9 mouse cellular contexts compared by ENCODE assay signal in genomic region chr2:173702096-173702866, GRCm38 (mm10). TPM values are rescaled to one million over a fixed set of nuclear protein-coding genes. Genes with fewer than 3 reads are reported as not detected.
DNase-seq lines count a peak whose midpoint lies in the region; ATAC-seq and TF ChIP-seq lines count a peak whose summit lies in the region.
"Had no signal": no experiment of that assay in that cellular context is flagged by ENCODE, and none has a peak within 500 bp of the region (broad histone marks: within the 10 kb centered on the region; RNA-seq: fewer than 3 reads in every experiment).

No protein-coding gene starts in this region.

- ATAC-seq in cerebellum, adult (ENCODE audit: insufficient number of reproducible peaks, low FRiP score, low TSS enrichment): peak; percentile 57; the same call in 1 of the 2 replicates
- 0 out of 2 replicates have a peak, but pooled peaks have one; percentile 8 for ATAC-seq in lung, postnatal 0 days

- TF ChIP-seq CTCF in lung, postnatal 0 days (IDR thresholded peaks at IDR 0.05): no peak
- TF ChIP-seq CTCF in small intestine, adult 2 months (IDR thresholded peaks at IDR 0.05; ENCODE audit: extremely low read depth, insufficient read length, insufficient replicate concordance, low read depth, low read length): no peak

- H3K27ac ChIP-seq in lung, postnatal 0 days (ENCODE audit: low read length): no peak overlapping the region
- H3K27ac ChIP-seq in small intestine, adult 2 months (ENCODE audit: insufficient read depth, low read depth, low read length): 0 out of 2 replicates have a peak overlapping the region, but pooled peaks have one; percentile 5

- H3K4me2 ChIP-seq in lung, postnatal 0 days (replicated peaks; ENCODE audit: low read depth, low read length): no peak overlapping the region

- H3K4me3 ChIP-seq in lung, postnatal 0 days (ENCODE audit: low read depth, low read length): no peak overlapping the region
- H3K4me3 ChIP-seq in small intestine, adult 2 months (ENCODE audit: low read depth, low read length): no peak overlapping the region

- H3K36me3 ChIP-seq in lung, postnatal 0 days (ENCODE audit: insufficient read depth, low read length): peaks cover 32% of the 10 kb centered on the region
- peaks cover 60% of the 10 kb centered on the region for H3K36me3 ChIP-seq in small intestine, adult 2 months (ENCODE audit: control insufficient read depth, insufficient read depth, low read length)

- no peaks in the 10 kb centered on the region for H3K4me1 ChIP-seq in lung, postnatal 0 days (ENCODE audit: insufficient read depth, low read depth, low read length)
- H3K4me1 ChIP-seq in small intestine, adult 2 months (ENCODE audit: control insufficient read depth, insufficient read depth, insufficient read length, low read length): no peaks in the 10 kb centered on the region

- no peaks in the 10 kb centered on the region for H3K9me3 ChIP-seq in lung, postnatal 0 days (ENCODE audit: low read length)

- TF ChIP-seq EP300 in lung, postnatal 0 days (IDR thresholded peaks at IDR 0.05): no peak

- no peak overlapping the region for H3K9ac ChIP-seq in lung, postnatal 0 days (replicated peaks; ENCODE audit: low read depth)

- no peak for DNase-seq in cerebellum, adult 11 months
- no peak for DNase-seq in lung, postnatal 0 days (ENCODE audit: low spot score)
- DNase-seq in lung, postnatal 25 days (ENCODE audit: low spot score): no peak
- DNase-seq in kidney, adult 9 months: peak; percentile 24
- DNase-seq in urinary bladder, postnatal 4 days (ENCODE audit: low spot score in 2 of 2): no peak
- DNase-seq in c-Kit-positive CD71-positive TER-119-positive erythroid progenitor cells, embryonic 14.5 days (ENCODE audit: low spot score): no peak

- no peak for TF ChIP-seq POLR2A in small intestine, adult 2 months (IDR thresholded peaks at IDR 0.05; ENCODE audit: low read depth, low read length)

- H3K27me3 ChIP-seq in lung, postnatal 0 days (replicated peaks; ENCODE audit: insufficient read depth, low read length): no peaks in the 10 kb centered on the region
- no peaks in the 10 kb centered on the region for H3K27me3 ChIP-seq in small intestine, adult 2 months (ENCODE audit: control insufficient read depth, insufficient read depth, low read length)

- 52% methylated on average over 16 of the region's 16 CpGs for WGBS in lung, postnatal 0 days
- 80% methylated on average over 16 of the region's 16 CpGs for WGBS in small intestine, adult 2 months

RNA-seq across cellular contexts. Expression of gene 1700010B08Rik, which starts 16.9 kb away (rescaled TPM):
- polyA plus RNA-seq in lung, postnatal 0 days (2015; fragmentation: Nextera tagmentation; extraction: Ambion mirVana): 0.13 TPM in 1 of 2 replicates, not detected in the other
- not detected in 2 replicates for polyA plus RNA-seq in small intestine, adult 2 months (2012; rRNA removed)
- polyA plus RNA-seq: intestine, embryonic 14.5 days had no signal

RNA-seq across cellular contexts. Expression of gene Vapb, which starts 35.0 kb away (rescaled TPM):
- 12.4 and 12.9 TPM in 2 replicates for polyA plus RNA-seq in lung, postnatal 0 days (2015; fragmentation: Nextera tagmentation; extraction: Ambion mirVana)
- 5.5 and 10.8 TPM in 2 replicates for polyA plus RNA-seq in small intestine, adult 2 months (2012; rRNA removed)

RNA-seq across cellular contexts. Expression of gene Rab22a, which starts 42.7 kb away (rescaled TPM):
- 27.3 and 29.0 TPM in 2 replicates for polyA plus RNA-seq in lung, postnatal 0 days (2015; fragmentation: Nextera tagmentation; extraction: Ambion mirVana)
- polyA plus RNA-seq in small intestine, adult 2 months (2012; rRNA removed): 25.6 and 76.4 TPM in 2 replicates
